Mouse (Mus musculus): ENCODE measurements around the gene Kif5c. TPM values are rescaled to one million over a fixed set of nuclear protein-coding genes. Genes with fewer than 3 reads are reported as not detected.

Gene Kif5c
- total RNA-seq, 1 experiment from 2014 or later: 0.45 TPM

DNA sequence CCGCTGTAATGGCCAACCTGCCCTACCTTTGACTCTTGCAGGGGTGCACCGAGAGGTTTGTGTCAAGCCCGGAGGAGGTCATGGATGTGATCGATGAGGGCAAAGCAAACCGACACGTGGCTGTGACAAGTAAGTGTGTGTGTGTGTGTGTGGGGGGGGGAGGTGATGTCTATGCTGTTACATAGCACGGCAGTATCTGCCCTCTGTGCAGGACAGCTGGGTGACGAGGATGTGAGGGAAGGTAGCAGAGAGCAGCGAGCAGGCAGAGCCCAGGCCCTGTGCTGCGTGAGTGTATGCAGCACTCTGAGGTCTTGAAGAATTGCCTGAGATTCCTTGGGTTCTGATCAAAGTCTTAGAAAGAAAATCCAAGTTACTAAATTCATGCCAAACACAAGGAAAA lies 75.6 kb downstream of the Kif5c start:
- ATAC-seq (replicated peaks in 1 of 2; ENCODE audit: insufficient read depth in 1 of 2, low FRiP score in 2 of 2, low TSS enrichment in 1 of 2, low read depth in 1 of 2, poor library complexity in 2 of 2, severe bottlenecking in 2 of 2): no peak

DNA sequence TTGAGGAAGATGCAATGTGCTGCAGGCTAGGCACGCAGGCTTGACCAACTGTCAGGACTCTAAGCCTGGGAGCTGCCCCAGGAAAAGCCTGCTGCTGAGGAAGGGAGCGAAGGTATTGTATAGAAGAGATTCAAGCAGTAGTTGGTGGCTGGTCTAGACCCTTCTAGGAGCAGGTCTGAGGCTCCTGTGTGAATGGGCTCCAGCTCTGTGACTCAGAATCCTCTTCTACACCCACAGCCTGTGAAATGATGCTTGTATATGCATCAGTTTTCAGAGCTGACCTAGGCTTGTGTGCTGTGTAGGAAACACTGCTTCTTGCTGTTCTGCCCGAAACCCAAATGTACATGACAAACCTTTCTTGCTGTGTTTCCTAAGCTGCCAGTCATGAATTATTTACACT lies 76.4 kb downstream of the Kif5c start:
- no peak for ATAC-seq (replicated peaks in 1 of 2; ENCODE audit: insufficient read depth in 1 of 2, low FRiP score in 2 of 2, low TSS enrichment in 1 of 2, low read depth in 1 of 2, poor library complexity in 2 of 2, severe bottlenecking in 2 of 2)

DNA sequence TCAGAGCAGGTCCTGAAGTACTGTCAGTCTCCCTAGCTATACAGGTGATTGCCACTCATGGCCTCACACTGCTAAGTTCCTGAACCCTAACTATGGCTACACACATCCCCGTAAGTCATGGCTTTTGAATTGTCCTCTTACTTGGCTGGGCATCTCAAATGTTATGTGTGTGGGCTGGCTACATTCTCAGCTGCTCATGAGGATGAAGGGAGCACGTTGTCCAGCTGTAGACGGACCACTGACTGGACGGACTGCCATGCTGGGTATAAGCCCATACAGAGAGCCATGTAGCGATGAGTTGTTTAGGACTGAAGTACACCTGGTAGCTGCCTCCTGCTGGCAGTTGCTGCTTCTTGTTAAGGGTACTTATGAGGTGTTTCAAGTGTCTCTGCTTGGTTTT lies 79.8 kb downstream of the Kif5c start:
- no peak for ATAC-seq (replicated peaks in 1 of 2; ENCODE audit: insufficient read depth in 1 of 2, low FRiP score in 2 of 2, low TSS enrichment in 1 of 2, low read depth in 1 of 2, poor library complexity in 2 of 2, severe bottlenecking in 2 of 2)

DNA sequence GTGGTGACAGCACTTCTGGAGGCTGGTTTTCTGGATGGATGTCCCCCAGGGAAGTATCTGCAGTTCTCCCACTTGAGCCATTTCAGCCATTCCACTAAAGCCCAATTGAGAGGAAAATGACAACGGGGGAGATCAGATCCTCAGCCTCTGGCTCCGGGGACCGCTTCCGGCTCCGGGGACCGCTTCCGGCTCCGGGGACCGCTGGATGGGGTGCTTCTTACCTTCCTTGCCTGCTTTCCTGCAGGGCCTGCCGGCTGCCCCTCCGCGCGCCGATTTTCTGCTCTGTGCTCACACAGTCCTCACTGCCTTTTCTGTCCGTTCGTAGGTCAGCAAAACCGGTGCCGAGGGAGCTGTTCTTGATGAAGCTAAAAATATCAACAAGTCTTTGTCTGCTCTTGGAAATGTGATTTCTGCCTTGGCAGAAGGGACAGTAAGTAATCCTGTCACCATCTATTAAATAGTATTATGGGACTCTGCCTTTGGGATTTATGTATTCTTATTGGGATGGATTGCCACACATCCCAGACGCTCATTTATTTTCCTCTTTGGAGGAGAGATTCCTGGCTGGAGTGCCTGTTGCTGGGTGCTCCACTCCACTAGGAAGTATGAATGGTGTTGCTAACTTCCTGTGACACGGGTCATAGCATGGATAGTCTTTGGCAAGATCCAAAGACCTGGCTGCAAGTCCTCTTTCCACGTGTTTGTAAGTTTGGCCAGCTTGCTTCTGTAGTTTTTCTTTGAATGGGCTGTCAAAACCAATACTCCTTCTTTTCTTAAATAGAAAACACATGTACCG lies 81.3 kb downstream of the Kif5c start:
- ATAC-seq (replicated peaks in 1 of 2; ENCODE audit: insufficient read depth in 1 of 2, low FRiP score in 2 of 2, low TSS enrichment in 1 of 2, low read depth in 1 of 2, poor library complexity in 2 of 2, severe bottlenecking in 2 of 2): no peak

DNA sequence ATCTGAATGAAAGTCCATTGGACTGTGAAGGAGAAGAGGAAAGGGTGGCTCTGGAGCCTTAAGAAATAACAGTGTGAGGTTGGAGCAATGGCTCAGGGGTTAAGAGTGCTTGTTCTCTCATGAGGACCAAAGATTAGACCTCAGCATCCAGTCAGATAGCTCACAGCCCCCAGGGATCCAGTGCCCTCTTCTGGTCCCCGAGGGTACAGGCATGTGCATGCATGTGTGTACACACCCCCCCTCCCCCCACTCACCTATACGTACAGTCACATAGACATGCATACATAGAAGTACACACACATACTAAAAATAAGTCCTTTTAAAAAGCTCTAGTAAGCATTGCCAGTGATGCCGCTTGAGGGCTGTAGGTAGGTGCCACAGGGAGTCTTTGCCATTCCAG lies 91.1 kb downstream of the Kif5c start:
- ATAC-seq (replicated peaks in 1 of 2; ENCODE audit: insufficient read depth in 1 of 2, low FRiP score in 2 of 2, low TSS enrichment in 1 of 2, low read depth in 1 of 2, poor library complexity in 2 of 2, severe bottlenecking in 2 of 2): 0 out of 4 replicates have a peak, but pooled peaks of 1 of the 2 experiments have one; percentile 37

DNA sequence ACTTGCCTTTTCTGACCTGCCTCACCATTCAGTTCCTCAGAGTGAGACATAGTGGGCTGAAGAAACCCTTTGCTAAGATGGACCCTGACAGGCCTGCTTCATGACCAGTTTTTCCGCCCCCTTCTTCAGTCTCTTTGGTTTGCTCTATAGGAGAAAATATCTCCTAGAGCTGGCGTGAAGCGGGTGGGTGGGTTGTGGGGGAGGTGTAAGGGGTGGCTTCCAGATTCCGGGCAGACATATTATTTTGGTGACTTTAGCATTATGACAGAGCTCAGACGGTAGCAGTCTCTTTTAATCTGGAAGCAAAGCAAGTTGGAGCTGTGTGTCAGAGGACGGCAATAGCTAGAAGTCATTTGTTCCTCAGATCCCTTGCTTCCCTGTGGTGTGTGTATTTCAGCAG lies 92.6 kb downstream of the Kif5c start:
- ATAC-seq (replicated peaks in 1 of 2; ENCODE audit: insufficient read depth in 1 of 2, low FRiP score in 2 of 2, low TSS enrichment in 1 of 2, low read depth in 1 of 2, poor library complexity in 2 of 2, severe bottlenecking in 2 of 2): no peak

DNA sequence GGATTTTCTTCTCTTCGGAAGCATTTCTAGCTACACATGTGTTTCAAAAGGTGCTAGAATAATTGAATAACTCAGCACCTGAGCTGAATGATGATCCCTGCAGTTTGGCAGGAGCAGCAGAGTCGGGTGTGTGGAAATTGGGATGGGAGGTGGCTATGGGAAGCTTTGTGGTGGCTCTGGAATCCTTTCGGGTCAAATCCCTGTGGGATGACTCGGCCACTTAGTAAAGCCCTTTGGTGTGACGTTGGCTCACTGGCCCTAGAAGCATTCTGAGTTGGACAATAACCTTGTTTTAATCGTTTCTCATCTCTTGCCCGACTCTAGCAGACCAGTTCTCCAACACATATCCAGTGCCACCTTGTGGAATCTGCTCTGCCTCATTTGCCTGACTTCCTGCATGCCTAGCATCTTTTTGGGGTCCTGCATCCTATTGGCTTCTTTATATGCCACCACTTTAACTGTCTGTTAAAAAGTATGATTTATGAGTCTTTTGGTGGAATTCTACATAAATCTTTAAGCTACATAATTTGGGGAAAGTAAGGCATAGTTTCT lies 93.3 kb downstream of the Kif5c start:
- ATAC-seq (replicated peaks in 1 of 2; ENCODE audit: insufficient read depth in 1 of 2, low FRiP score in 2 of 2, low TSS enrichment in 1 of 2, low read depth in 1 of 2, poor library complexity in 2 of 2, severe bottlenecking in 2 of 2): no peak

DNA sequence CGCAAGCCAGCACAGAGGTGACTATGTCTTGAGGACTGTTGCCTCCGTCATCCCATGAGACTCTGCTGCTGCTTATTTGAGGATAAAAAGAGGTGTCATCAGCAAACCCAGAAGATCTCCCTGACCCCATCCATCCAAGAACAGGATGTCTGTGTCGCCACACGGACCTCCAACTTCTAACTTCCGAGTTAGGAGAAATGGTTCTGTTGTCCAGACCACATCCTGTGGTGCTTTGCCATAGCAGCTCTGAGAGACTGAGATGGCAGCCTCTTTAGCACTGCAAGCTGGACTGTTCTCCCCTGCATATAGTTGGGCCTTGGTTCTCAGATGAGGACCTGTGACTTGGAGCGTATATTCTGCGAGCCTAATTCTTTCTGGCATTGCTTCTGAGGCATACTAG lies 97.4 kb downstream of the Kif5c start:
- ATAC-seq (replicated peaks in 1 of 2; ENCODE audit: insufficient read depth in 1 of 2, low FRiP score in 2 of 2, low TSS enrichment in 1 of 2, low read depth in 1 of 2, poor library complexity in 2 of 2, severe bottlenecking in 2 of 2): peak; percentile 30 to 62; a peak in 3 of 4 replicates

DNA sequence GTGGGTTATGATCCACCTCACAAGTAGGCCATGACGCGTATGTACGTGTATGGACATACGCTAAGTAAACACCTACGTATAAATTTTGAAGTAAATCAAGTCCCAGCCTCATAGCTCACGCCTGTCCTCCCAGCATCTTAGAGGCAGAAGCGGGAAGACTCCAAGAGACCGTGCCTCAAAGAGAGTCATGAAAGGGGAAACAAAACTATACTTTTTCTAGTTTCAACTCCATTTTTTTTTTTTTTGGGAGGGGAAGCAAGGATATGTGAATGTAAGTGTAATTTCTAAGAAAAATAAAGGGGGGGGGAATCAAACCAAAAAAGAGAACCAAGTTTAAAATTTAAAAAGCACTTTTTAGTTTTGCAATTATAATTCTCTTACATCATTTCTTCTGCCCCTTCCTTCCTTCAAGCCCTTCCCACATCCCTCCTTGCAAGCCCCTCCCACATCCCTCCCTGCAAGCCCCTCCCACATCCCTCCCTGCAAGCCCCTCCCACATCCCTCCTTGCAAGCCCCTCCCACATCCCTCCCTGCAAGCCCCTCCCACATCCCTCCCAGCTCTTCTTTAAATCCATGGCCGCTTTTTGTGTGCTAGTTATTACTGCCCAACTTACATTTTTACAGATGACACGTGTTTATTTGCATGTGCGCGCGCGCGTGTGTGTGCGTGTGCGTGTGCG lies 98.5 kb downstream of the Kif5c start:
- no peak; a peak in 1 of 4 replicates for ATAC-seq (replicated peaks in 1 of 2; ENCODE audit: insufficient read depth in 1 of 2, low FRiP score in 2 of 2, low TSS enrichment in 1 of 2, low read depth in 1 of 2, poor library complexity in 2 of 2, severe bottlenecking in 2 of 2)

DNA sequence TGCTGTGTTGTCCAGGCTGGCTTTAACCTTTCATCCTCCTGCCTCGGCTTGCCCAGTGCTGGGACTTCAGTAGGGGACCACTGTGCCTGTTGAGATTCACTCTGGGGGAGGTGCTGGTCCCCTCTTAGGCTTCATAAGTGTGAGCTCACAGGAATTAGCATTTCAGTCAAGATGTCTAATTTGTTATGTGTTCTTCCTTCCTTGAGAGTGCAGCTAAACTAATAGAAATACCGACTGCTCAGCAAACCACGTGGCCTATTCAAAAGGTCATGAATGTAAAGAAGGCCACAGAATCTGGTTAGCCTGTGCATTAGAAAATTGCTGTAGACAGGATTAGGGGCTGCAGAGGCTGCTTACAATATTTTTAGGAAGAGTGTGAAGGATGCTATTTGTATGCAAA lies 99.4 kb downstream of the Kif5c start:
- ATAC-seq (replicated peaks in 1 of 2; ENCODE audit: insufficient read depth in 1 of 2, low FRiP score in 2 of 2, low TSS enrichment in 1 of 2, low read depth in 1 of 2, poor library complexity in 2 of 2, severe bottlenecking in 2 of 2): no peak

DNA sequence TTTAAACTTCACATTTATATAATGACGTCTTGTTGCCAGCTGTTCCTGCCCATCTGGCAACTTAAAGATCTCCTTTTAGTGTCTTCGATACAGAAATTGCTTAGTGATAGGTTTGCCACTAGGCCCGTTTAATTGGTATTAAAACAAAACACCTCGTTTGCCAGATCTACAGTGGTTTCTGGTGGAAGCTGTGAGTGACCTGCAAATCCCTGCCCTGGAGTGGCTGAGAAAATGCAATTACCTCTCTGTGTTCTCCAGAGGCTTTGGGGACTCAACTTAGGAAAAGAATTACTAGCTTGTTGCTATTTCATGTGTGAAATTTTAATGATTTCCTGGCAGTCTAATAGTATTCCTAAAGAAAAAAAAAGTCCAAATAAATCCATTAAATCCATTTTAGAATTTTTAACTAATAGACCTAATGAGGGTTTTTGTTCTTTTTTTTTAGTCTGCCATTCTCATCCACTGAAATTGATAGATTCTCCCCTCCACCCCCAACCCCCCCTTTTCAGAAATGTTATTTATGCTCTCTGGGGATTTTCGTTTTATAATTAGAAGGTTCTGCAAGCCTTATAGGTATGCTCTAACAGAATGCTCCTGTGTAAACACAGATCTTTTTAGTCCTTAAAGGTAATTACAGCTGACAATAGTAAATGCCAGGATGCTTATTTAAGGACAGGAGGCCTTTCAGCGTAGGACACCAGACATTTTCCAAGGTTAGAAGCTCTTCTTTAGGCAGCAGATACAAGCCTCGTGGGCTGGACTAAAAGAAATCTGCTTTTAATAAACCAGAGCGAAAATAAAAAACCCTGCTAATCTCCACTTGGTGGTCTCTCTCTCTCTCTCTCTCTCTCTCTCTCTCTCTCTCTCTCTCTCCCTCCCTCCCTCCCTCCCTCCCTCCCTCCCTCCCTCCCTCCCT lies 100.1 kb downstream of the Kif5c start:
- ATAC-seq (replicated peaks in 1 of 2; ENCODE audit: insufficient read depth in 1 of 2, low FRiP score in 2 of 2, low TSS enrichment in 1 of 2, low read depth in 1 of 2, poor library complexity in 2 of 2, severe bottlenecking in 2 of 2): no peak

DNA sequence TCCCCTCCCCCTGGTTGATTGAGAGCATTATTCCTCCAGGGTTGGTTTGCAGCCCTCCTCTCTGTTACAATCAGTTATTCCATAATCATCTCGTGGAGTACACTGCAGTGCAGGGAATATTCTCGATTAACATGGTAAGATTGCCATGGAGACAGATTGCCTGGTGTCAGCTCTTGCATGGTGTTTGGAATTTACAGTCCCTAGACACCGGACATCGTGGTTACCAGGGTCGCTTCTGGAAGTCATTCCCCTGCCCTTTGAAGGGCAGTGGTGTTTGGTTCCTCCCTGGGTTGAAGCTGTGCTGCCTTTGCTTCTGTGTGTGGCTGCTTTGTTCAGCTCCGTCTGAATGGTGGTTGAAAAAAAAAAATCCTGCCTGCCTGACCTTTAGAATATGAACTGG lies 100.8 kb downstream of the Kif5c start:
- peak in 1 of 2 experiments; percentile 46; a peak in 2 of 4 replicates for ATAC-seq (replicated peaks in 1 of 2; ENCODE audit: insufficient read depth in 1 of 2, low FRiP score in 2 of 2, low TSS enrichment in 1 of 2, low read depth in 1 of 2, poor library complexity in 2 of 2, severe bottlenecking in 2 of 2)

DNA sequence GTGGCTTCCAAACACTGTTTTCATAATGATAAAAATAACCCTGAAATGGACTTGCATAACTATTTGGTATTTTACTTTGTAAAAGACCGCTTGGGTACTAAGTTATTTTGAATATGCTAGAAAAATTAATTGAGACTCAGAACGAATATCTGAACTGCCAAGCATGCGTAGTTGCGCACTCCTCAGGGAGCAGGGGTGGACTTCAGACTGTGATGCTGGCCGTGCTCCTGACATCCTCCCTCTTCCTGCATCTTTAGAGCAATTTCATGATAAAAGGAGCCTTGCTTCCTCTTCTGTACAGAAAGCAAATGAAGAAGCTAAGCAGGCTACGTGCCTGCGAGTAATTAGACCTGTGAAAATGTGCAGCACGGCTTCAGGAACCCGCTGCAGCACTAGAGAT lies 101.2 kb downstream of the Kif5c start:
- ATAC-seq (replicated peaks in 1 of 2; ENCODE audit: insufficient read depth in 1 of 2, low FRiP score in 2 of 2, low TSS enrichment in 1 of 2, low read depth in 1 of 2, poor library complexity in 2 of 2, severe bottlenecking in 2 of 2): peak in 1 of 2 experiments; percentile 34; a peak in 1 of 4 replicates

DNA sequence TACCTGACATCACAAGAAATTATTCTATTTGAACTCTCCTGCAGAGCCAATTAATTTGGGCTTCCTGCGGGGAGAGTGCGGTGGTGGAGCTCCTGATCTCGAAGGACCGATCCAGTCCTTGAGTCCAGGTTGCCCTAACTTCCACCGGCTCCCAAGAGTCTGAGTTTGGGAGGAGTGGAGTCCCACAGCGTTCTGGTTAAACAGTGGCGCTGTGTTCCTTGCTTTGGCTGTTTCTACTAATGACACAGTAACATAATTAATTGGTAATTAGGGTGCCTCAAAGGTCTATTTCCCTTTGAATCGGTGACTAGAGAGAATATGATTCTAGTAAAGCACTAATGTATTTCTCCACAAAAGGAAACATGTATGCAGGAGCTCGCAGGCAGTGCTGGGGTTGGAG lies 103.2 kb downstream of the Kif5c start:
- no peak for ATAC-seq (replicated peaks in 1 of 2; ENCODE audit: insufficient read depth in 1 of 2, low FRiP score in 2 of 2, low TSS enrichment in 1 of 2, low read depth in 1 of 2, poor library complexity in 2 of 2, severe bottlenecking in 2 of 2)

DNA sequence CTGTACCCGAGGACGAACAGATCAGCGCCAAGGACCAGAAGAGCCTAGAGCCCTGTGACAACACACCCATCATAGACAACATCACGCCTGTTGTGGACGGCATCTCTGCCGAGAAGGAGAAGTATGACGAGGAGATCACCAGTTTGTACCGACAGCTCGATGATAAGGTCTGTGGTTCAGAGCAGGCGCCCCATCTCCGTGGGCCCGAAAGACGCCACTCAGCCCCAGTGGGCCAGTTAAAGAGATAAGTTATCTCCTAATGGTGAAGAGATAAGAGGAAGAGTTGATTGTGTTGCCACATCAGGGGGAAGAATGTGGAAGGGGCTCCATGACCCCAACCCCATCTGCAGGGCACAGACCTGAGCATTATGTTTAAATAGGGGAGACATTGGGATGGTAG lies 103.9 kb downstream of the Kif5c start:
- no peak for ATAC-seq (replicated peaks in 1 of 2; ENCODE audit: insufficient read depth in 1 of 2, low FRiP score in 2 of 2, low TSS enrichment in 1 of 2, low read depth in 1 of 2, poor library complexity in 2 of 2, severe bottlenecking in 2 of 2)

DNA sequence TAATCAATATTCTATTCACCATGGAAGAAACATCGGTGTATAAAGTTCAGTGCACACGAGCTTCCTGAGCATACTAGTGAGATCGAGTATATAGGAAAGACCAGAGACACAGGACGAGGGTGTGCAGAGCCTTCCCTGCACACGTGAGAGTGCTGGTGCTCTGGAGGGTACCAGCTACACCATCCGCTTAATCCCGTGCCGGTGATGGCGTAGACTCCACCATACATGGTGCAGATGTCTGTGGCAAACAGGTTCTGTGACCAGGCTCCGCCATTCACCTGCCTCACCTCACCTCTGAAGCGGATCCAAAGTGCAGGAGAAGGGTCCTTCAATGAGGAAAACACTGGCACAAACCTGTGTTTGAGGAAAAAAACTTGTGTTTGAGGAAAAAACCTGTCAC lies 107.6 kb downstream of the Kif5c start:
- ATAC-seq (replicated peaks in 1 of 2; ENCODE audit: insufficient read depth in 1 of 2, low FRiP score in 2 of 2, low TSS enrichment in 1 of 2, low read depth in 1 of 2, poor library complexity in 2 of 2, severe bottlenecking in 2 of 2): no peak

DNA sequence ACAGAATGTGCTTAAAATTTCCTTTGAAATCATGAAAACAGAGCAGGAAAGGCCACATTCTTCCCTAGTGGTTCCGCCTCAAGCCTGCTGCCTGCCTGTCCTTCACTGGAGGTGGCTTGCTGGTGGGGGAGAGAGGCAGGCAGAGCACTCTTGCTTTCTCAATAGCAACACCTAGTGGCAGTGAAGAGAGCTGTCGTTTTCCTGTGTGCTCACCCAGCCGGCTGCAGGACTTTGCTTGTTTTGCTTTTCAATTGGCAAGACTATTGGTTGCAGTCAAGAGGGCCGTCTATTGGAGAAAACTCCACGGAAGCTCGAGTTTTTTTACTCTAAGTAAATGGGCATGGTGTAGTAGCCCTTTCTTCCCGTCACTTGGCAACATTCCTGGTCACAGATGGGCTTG lies 108.1 kb downstream of the Kif5c start:
- peak; percentile 91 to 94 for ATAC-seq (replicated peaks in 1 of 2; ENCODE audit: insufficient read depth in 1 of 2, low FRiP score in 2 of 2, low TSS enrichment in 1 of 2, low read depth in 1 of 2, poor library complexity in 2 of 2, severe bottlenecking in 2 of 2)

DNA sequence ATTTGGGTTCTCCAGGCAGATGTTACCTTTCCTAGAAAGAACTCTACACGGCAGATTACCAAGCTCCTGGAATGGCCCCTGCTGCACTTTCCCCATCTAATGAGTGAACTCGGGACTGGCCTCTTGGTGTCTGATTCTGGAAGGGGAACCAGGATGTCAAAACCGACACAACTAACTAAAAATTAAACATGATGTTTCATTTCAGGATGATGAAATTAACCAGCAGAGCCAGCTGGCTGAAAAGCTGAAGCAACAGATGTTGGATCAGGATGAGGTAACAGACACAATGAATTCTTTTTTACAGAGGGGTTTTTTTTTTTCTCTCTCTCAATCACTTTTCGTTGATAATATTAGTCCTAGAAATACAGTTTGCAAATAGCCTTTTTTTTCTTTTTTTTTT lies 108.6 kb downstream of the Kif5c start:
- ATAC-seq (replicated peaks in 1 of 2; ENCODE audit: insufficient read depth in 1 of 2, low FRiP score in 2 of 2, low TSS enrichment in 1 of 2, low read depth in 1 of 2, poor library complexity in 2 of 2, severe bottlenecking in 2 of 2): no peak
